Mouse (Mus musculus) heart, postnatal 0 days (tissue): ENCODE measurements around the gene Mcts2.

Source experiments
- CTCF ChIP-seq: IDR thresholded peaks from 2 replicates; pipeline ENCODE4 v1.5.1; 2016; ENCODE audit warnings: antibody characterized with exemption, control low read depth, low read depth
- EP300 ChIP-seq: IDR thresholded peaks from 2 replicates; pipeline ENCODE4 v1.6.1; 2016; ENCODE audit warnings: antibody characterized with exemption, low read depth

DNA sequence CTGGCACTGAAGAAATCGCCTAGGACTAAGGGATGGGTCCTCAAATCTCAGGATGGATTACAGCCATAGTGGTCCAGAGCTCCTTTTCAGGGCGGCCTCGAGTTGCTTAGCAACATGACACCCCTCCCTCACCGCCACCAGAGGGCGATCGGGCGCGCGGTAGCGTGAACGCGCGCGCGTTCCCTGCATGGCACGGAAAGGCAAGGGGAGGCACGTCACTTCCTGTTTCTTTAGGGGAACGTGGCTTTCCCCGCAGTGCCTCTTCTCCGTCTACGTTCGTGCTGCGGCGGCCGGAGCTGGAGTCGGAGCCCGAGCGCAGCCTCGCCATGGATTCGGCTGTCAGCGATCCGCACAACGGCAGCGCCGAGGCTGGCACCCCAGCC is 17.6 kb upstream of the Mcts2 start, which contains the start of gene H13:
- TF ChIP-seq CTCF (peak; percentile 99), EP300 (no peak)
